Mouse (Mus musculus): ENCODE measurements around the gene Thrsp. TPM values are rescaled to one million over a fixed set of nuclear protein-coding genes. Genes with fewer than 3 reads are reported as not detected.
A peak's percentile ranks its signal among the peaks of the same experiment; 100 is the strongest.
"Not testable (repeated sequence)": the region's sequence is repeated elsewhere in the genome, so short reads cannot be mapped to it uniquely, and the experiment has no call there.

Gene Thrsp
- total RNA-seq, 1 experiment, result 0.89 TPM

DNA sequence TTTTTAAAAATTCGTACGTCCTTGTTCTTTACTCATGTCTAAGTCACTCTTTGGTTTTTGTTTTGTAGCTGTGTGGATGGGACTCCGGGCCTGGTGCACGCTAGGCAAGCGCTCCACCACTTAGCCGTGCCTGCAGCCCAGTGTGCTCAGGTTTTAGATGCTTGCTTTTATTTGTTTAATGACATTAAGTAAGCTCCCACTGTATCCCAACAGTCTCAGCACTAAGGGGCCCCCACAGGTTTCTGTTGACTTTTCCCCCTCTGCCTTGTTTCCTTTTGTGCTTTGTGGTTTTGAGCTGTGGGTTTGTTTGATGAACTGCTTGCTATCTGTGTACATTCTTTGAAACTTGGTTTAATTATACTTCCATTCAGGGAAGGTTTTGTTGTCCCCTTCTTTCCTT, 34.7 kb upstream of the Thrsp start:
- H3K9ac ChIP-seq (ENCODE audit: insufficient read depth, low read depth, low read length, poor library complexity, severe bottlenecking), result no peak overlapping the region
- H3K4me1 ChIP-seq (ENCODE audit: control insufficient read depth in 2 of 2, insufficient read depth in 2 of 2, low read length in 2 of 2, poor library complexity in 1 of 2), result peaks cover 0 to 3% of the 10 kb centered on the region in 2 experiments; a peak in 2 of 4 replicates
- H3K9me3 ChIP-seq (ENCODE audit: control insufficient read depth, insufficient read depth, low read depth, low read length), result no peaks in the 10 kb centered on the region
- in situ Hi-C loops (cut with MboI; ENCODE audit: low sequenced_read_pairs in 2 of 2, unreplicated experiment in 2 of 2), result no loop called here
- H3K4me3 ChIP-seq (ENCODE audit: insufficient read depth in 1 of 2, low read depth in 1 of 2, low read length in 2 of 2, poor library complexity in 1 of 2, severe bottlenecking in 1 of 2), result no peak overlapping the region
- H3K36me3 ChIP-seq (ENCODE audit: control insufficient read depth, insufficient read depth, low read length, poor library complexity, severe bottlenecking), result no peaks in the 10 kb centered on the region
- no peak for DNase-seq (ENCODE audit: low read depth, low spot score)
- TF ChIP-seq HCFC1 (IDR thresholded peaks at IDR 0.05; ENCODE audit: borderline replicate concordance, insufficient read depth, low read length) (no peak), ZNF384 (IDR thresholded peaks at IDR 0.05; ENCODE audit: low read depth, low read length) (no peak), MAFK (IDR thresholded peaks at IDR 0.05; ENCODE audit: insufficient read depth, low read depth, low read length) (no peak), CHD2 (IDR thresholded peaks at IDR 0.05; ENCODE audit: low read depth, low read length) (no peak), ZC3H11A (IDR thresholded peaks at IDR 0.05; ENCODE audit: borderline replicate concordance, low read depth, low read length) (no peak)
- H3K27ac ChIP-seq (ENCODE audit: insufficient read depth, low read depth, low read length, poor library complexity, severe bottlenecking), result no peak overlapping the region

GRCm38 (mm10) chr7:97451023-97451422, 33.5 kb upstream of the Thrsp start, which contains the start of gene Kctd14:
Gene Kctd14, plus strand, starts transcription at chr7:97451323.
- DNase-seq (ENCODE audit: low read depth, low spot score); H3K9me3 ChIP-seq (ENCODE audit: control insufficient read depth, insufficient read depth, low read depth, low read length); H3K27ac ChIP-seq (ENCODE audit: insufficient read depth, low read depth, low read length, poor library complexity, severe bottlenecking); H3K9ac ChIP-seq (ENCODE audit: insufficient read depth, low read depth, low read length, poor library complexity, severe bottlenecking); H3K36me3 ChIP-seq (ENCODE audit: control insufficient read depth, insufficient read depth, low read length, poor library complexity, severe bottlenecking); H3K4me1 ChIP-seq (ENCODE audit: control insufficient read depth in 2 of 2, insufficient read depth in 2 of 2, low read length in 2 of 2, poor library complexity in 1 of 2); in situ Hi-C loops (cut with MboI; ENCODE audit: low sequenced_read_pairs in 2 of 2, unreplicated experiment in 2 of 2); H3K4me3 ChIP-seq (ENCODE audit: insufficient read depth in 1 of 2, low read depth in 1 of 2, low read length in 2 of 2, poor library complexity in 1 of 2, severe bottlenecking in 1 of 2): not testable (repeated sequence)

DNA sequence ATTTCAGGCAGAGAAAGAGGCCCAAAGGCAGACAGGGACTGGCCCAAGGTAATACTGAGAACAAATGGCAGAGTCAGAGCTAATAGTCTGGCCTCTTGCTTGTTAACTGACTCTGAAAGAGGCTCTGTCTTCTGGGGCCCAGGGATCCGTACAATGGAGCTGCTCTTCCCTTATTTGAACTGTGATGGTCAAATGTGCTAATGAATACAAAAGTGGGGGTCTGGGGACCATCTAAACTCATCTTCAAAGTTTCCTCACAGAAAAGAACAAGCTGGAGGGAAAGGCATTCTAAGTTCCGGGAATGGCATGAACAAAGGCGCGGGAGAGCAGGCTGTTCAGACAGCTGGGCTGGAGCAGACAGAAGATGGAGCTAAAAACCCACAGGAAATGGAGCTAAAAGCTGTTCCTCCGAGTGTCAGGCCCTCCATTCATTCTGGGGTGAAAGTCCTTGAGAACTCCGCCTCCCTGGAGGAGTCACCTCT, 29.6 kb upstream of the Thrsp start:
- Histone ChIP-seq H3K9ac (ENCODE audit: insufficient read depth, low read depth, low read length, poor library complexity, severe bottlenecking) (peak overlapping the region; percentile 11; the same call in 1 of the 2 replicates), H3K27ac (ENCODE audit: insufficient read depth, low read depth, low read length, poor library complexity, severe bottlenecking) (no peak overlapping the region), H3K36me3 (ENCODE audit: control insufficient read depth, insufficient read depth, low read length, poor library complexity, severe bottlenecking) (no peaks in the 10 kb centered on the region), H3K9me3 (ENCODE audit: control insufficient read depth, insufficient read depth, low read depth, low read length) (no peaks in the 10 kb centered on the region), H3K4me1 (ENCODE audit: control insufficient read depth in 2 of 2, insufficient read depth in 2 of 2, low read length in 2 of 2, poor library complexity in 1 of 2) (no peaks in the 10 kb centered on the region), H3K4me3 (ENCODE audit: insufficient read depth in 1 of 2, low read depth in 1 of 2, low read length in 2 of 2, poor library complexity in 1 of 2, severe bottlenecking in 1 of 2) (no peak overlapping the region)
- in situ Hi-C loops (cut with MboI; ENCODE audit: low sequenced_read_pairs in 2 of 2, unreplicated experiment in 2 of 2), result no loop called here
- no peak for DNase-seq (ENCODE audit: low read depth, low spot score)
- TF ChIP-seq HCFC1 (IDR thresholded peaks at IDR 0.05; ENCODE audit: borderline replicate concordance, insufficient read depth, low read length) (no peak), ZC3H11A (IDR thresholded peaks at IDR 0.05; ENCODE audit: borderline replicate concordance, low read depth, low read length) (no peak), MAFK (IDR thresholded peaks at IDR 0.05; ENCODE audit: insufficient read depth, low read depth, low read length) (no peak)

DNA sequence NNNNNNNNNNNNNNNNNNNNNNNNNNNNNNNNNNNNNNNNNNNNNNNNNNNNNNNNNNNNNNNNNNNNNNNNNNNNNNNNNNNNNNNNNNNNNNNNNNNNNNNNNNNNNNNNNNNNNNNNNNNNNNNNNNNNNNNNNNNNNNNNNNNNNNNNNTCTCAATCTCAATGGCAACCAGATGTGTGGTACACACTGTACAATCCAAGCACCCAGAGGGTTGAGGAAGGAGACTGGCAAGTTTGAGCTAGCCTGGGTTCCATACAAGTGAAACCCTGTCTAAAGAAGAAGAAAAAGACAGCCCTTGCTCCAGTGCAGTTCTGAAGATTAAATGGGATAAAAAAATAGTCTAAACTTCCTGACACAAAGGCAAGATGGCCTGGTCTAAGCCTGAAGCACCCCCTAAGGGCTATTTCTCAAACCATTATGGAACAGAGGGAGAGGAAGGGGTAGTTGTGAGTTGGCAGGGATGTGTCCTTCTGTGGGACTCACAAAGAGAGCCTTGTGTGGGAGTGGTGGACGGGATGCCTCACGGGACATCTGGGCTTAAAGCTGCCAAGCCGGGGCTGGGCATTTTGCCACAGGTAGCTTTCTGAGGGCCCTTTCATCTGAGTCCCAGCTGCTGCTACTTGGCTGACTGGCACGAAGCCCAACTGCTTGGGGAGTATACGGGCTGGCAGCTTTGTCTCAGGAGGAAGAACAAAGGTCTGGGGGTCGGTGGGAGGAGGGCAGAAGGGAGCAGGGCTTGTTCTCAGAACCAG, 28.8 kb upstream of the Thrsp start:
- H3K9me3 ChIP-seq (ENCODE audit: control insufficient read depth, insufficient read depth, low read depth, low read length), result no peaks in the 10 kb centered on the region
- no peaks in the 10 kb centered on the region for H3K36me3 ChIP-seq (ENCODE audit: control insufficient read depth, insufficient read depth, low read length, poor library complexity, severe bottlenecking)
- TF ChIP-seq HCFC1 (IDR thresholded peaks at IDR 0.05; ENCODE audit: borderline replicate concordance, insufficient read depth, low read length) (no peak), CHD2 (IDR thresholded peaks at IDR 0.05; ENCODE audit: low read depth, low read length) (no peak), ZNF384 (IDR thresholded peaks at IDR 0.05; ENCODE audit: low read depth, low read length) (no peak), ZC3H11A (IDR thresholded peaks at IDR 0.05; ENCODE audit: borderline replicate concordance, low read depth, low read length) (no peak), MAFK (IDR thresholded peaks at IDR 0.05; ENCODE audit: insufficient read depth, low read depth, low read length) (no peak)
- H3K4me1 ChIP-seq (ENCODE audit: control insufficient read depth in 2 of 2, insufficient read depth in 2 of 2, low read length in 2 of 2, poor library complexity in 1 of 2), result no peaks in the 10 kb centered on the region
- 0 out of 2 replicates have a peak overlapping the region, but pooled peaks have one; percentile 11 for H3K9ac ChIP-seq (ENCODE audit: insufficient read depth, low read depth, low read length, poor library complexity, severe bottlenecking)
- no peak overlapping the region for H3K27ac ChIP-seq (ENCODE audit: insufficient read depth, low read depth, low read length, poor library complexity, severe bottlenecking)
- in situ Hi-C loops (cut with MboI; ENCODE audit: low sequenced_read_pairs in 2 of 2, unreplicated experiment in 2 of 2), result no loop called here
- no peak for DNase-seq (ENCODE audit: low read depth, low spot score)
- H3K4me3 ChIP-seq (ENCODE audit: insufficient read depth in 1 of 2, low read depth in 1 of 2, low read length in 2 of 2, poor library complexity in 1 of 2, severe bottlenecking in 1 of 2), result no peak overlapping the region

DNA sequence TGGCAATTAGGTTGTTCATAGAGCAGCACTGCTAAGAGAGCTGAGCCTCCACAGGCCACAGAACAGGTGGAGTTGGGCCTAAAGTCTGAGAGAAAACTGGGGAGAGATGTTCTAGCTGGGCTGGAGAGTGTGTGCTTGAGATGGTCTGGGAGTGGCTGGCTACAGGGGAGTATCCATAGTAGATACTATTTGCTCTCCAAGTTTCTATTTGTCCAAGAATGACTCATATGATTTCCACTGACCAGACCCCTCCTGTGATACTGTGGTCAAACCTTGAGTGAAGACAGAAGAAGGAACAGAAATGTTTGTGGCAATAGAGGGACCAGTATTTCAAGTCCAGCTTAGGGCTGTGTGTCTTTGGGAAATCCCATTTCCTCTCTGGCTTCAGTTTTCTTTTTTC, 21.5 kb upstream of the Thrsp start:
- Histone ChIP-seq H3K9ac (ENCODE audit: insufficient read depth, low read depth, low read length, poor library complexity, severe bottlenecking) (no peak overlapping the region), H3K36me3 (ENCODE audit: control insufficient read depth, insufficient read depth, low read length, poor library complexity, severe bottlenecking) (no peaks in the 10 kb centered on the region), H3K4me1 (ENCODE audit: control insufficient read depth in 2 of 2, insufficient read depth in 2 of 2, low read length in 2 of 2, poor library complexity in 1 of 2) (no peaks in the 10 kb centered on the region), H3K4me3 (ENCODE audit: insufficient read depth in 1 of 2, low read depth in 1 of 2, low read length in 2 of 2, poor library complexity in 1 of 2, severe bottlenecking in 1 of 2) (no peak overlapping the region), H3K27ac (ENCODE audit: insufficient read depth, low read depth, low read length, poor library complexity, severe bottlenecking) (no peak overlapping the region), H3K9me3 (ENCODE audit: control insufficient read depth, insufficient read depth, low read depth, low read length) (no peaks in the 10 kb centered on the region)
- in situ Hi-C loops (cut with MboI; ENCODE audit: low sequenced_read_pairs in 2 of 2, unreplicated experiment in 2 of 2), result no loop called here
- TF ChIP-seq HCFC1 (IDR thresholded peaks at IDR 0.05; ENCODE audit: borderline replicate concordance, insufficient read depth, low read length) (no peak), ZC3H11A (IDR thresholded peaks at IDR 0.05; ENCODE audit: borderline replicate concordance, low read depth, low read length) (no peak), ZNF384 (IDR thresholded peaks at IDR 0.05; ENCODE audit: low read depth, low read length) (no peak), MAFK (IDR thresholded peaks at IDR 0.05; ENCODE audit: insufficient read depth, low read depth, low read length) (no peak), CHD2 (IDR thresholded peaks at IDR 0.05; ENCODE audit: low read depth, low read length) (no peak)
- DNase-seq (ENCODE audit: low read depth, low spot score), result no peak
